Mouse (Mus musculus): ENCODE data around the gene Scgb1a1. TPM values are rescaled to one million over a fixed set of nuclear protein-coding genes. Genes with fewer than 3 reads are reported as not detected.

Scgb1a1 gene
- polyA plus RNA-seq, 1 experiment from 2014 or later = not detected

- H3K4me3 ChIP-seq = no peak overlapping the region
- ATAC-seq (ENCODE audit: low FRiP score, low read depth) = no peak
- no peak overlapping the region for H3K27ac ChIP-seq
- H3K27me3 ChIP-seq (replicated peaks) = no peaks in the 10 kb centered on the region
- H3K9ac ChIP-seq = no peak overlapping the region
- H3K4me1 ChIP-seq = no peaks in the 10 kb centered on the region
- H3K4me2 ChIP-seq (replicated peaks) = no peak overlapping the region
- no peaks in the 10 kb centered on the region for H3K9me3 ChIP-seq
- WGBS = 81% methylated on average over 7 of the region's 7 CpGs
- H3K36me3 ChIP-seq = no peaks in the 10 kb centered on the region
These were observed 40.4 kb downstream of the Scgb1a1 start for GRCm38 (mm10) chr19:9047207-9047945.

DNA sequence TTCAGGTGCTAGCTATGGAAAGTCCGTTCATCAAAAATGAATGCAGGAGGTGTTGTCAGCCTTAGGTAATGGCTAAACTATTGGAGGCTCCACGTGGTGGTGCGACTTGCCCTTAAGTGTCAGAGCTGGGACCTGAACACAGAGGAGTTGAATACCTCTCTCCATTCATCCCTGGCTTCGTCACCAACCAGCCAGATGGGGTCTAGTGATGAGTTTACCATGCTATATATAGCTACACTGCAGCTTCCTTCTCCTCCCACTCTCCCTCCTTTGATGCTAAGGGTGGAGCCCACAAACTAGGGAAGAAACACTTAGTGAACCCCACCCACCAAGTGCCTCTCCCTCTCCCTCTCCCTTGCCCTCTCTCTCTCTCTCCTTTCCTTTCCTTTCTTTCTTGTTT is 43.5 kb downstream of the Scgb1a1 start:
- no peaks in the 10 kb centered on the region for H3K4me1 ChIP-seq
- WGBS = 71% methylated on average over 4 of the region's 4 CpGs

DNA sequence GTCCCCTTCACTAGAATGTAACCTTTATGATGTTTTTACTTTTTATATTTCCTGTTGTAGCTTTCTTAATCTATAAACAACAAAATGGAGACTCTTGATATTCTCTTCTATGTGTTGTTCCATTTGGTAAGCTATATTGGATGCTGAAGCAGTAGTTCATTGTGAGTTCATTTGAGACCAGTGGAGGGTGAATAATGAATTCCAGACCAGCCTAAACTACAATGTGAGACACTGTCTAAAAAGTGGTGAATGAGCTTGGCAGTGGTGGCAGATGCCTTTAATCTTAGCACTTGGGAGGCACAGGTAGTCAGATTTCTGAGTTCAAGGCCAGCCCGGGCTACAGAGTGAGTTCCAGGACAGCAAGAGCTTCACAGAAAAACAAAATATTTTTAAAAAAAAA is 44.6 kb downstream of the Scgb1a1 start:
- no peak for ATAC-seq (ENCODE audit: low FRiP score, low read depth)
- H3K4me2 ChIP-seq (replicated peaks) = no peak overlapping the region
- no peak overlapping the region for H3K9ac ChIP-seq
- no peaks in the 10 kb centered on the region for H3K36me3 ChIP-seq
- H3K27ac ChIP-seq = no peak overlapping the region
- no peaks in the 10 kb centered on the region for H3K9me3 ChIP-seq
- no peaks in the 10 kb centered on the region for H3K27me3 ChIP-seq (replicated peaks)
- 90% methylated on average over 1 of the region's 1 CpGs for WGBS
- H3K4me3 ChIP-seq = no peak overlapping the region
- no peaks in the 10 kb centered on the region for H3K4me1 ChIP-seq

More for the DNA sequence above, 43.5 kb downstream of the Scgb1a1 start:
- H3K9me3 ChIP-seq = no peaks in the 10 kb centered on the region
- ATAC-seq (ENCODE audit: low FRiP score, low read depth) = no peak
- H3K4me2 ChIP-seq (replicated peaks) = no peak overlapping the region
- H3K4me3 ChIP-seq = no peak overlapping the region
- no peak overlapping the region for H3K9ac ChIP-seq
- H3K27me3 ChIP-seq (replicated peaks) = no peaks in the 10 kb centered on the region
- no peak overlapping the region for H3K27ac ChIP-seq
- no peaks in the 10 kb centered on the region for H3K36me3 ChIP-seq

- ATAC-seq (ENCODE audit: low FRiP score, low read depth) = no peak
- no peak overlapping the region for H3K4me2 ChIP-seq (replicated peaks)
- H3K9ac ChIP-seq = no peak overlapping the region
- no peaks in the 10 kb centered on the region for H3K27me3 ChIP-seq (replicated peaks)
- no peaks in the 10 kb centered on the region for H3K4me1 ChIP-seq
- no peak overlapping the region for H3K27ac ChIP-seq
- no peaks in the 10 kb centered on the region for H3K9me3 ChIP-seq
- H3K36me3 ChIP-seq = no peaks in the 10 kb centered on the region
- no peak overlapping the region for H3K4me3 ChIP-seq
These were observed 46.7 kb downstream of the Scgb1a1 start for GRCm38 (mm10) chr19:9041074-9041473.

GRCm38 (mm10) chr19:9040649-9041048 is 47.1 kb downstream of the Scgb1a1 start:
- Histone ChIP-seq H3K9ac (no peak overlapping the region), H3K27ac (no peak overlapping the region), H3K4me3 (no peak overlapping the region), H3K4me1 (no peaks in the 10 kb centered on the region), H3K9me3 (no peaks in the 10 kb centered on the region), H3K4me2 (replicated peaks) (no peak overlapping the region), H3K27me3 (replicated peaks) (no peaks in the 10 kb centered on the region), H3K36me3 (no peaks in the 10 kb centered on the region)
- WGBS = 85% methylated on average over 6 of the region's 6 CpGs
- ATAC-seq (ENCODE audit: low FRiP score, low read depth) = no peak

- 71% methylated on average over 7 of the region's 7 CpGs for WGBS
- no peaks in the 10 kb centered on the region for H3K4me1 ChIP-seq
- H3K9ac ChIP-seq = no peak overlapping the region
- H3K27me3 ChIP-seq (replicated peaks) = no peaks in the 10 kb centered on the region
- H3K27ac ChIP-seq = no peak overlapping the region
- H3K4me2 ChIP-seq (replicated peaks) = no peak overlapping the region
- H3K36me3 ChIP-seq = no peaks in the 10 kb centered on the region
- no peaks in the 10 kb centered on the region for H3K9me3 ChIP-seq
- no peak for ATAC-seq (ENCODE audit: low FRiP score, low read depth)
- H3K4me3 ChIP-seq = no peak overlapping the region
These were observed 47.8 kb downstream of the Scgb1a1 start for GRCm38 (mm10) chr19:9039928-9040327.

DNA sequence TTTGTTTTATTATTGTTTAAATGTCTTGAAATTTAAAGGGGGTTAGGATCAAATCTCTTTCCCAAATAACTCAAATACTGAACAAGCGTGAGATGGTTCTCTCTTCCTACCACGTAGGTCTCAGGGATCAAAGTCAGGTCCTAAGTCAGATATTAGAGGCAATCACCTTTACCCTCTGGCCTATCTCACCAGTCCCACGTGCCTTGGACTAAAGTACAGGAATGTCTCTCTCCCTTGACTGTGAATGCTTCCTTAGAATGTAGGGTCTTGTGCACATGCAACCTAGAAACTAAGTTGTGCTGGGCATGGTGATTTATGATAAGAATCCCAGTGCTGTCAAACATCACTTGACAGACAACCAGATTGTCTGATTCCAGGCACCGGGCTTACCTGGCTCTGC is 48.5 kb downstream of the Scgb1a1 start:
- Histone ChIP-seq H3K27me3 (replicated peaks) (no peaks in the 10 kb centered on the region), H3K9me3 (no peaks in the 10 kb centered on the region), H3K27ac (no peak overlapping the region), H3K4me3 (no peak overlapping the region), H3K4me2 (replicated peaks) (no peak overlapping the region), H3K36me3 (no peaks in the 10 kb centered on the region), H3K4me1 (no peaks in the 10 kb centered on the region), H3K9ac (no peak overlapping the region)
- 82% methylated on average over 4 of the region's 4 CpGs for WGBS
- no peak for ATAC-seq (ENCODE audit: low FRiP score, low read depth)

- Histone ChIP-seq H3K4me3 (no peak overlapping the region), H3K4me1 (no peaks in the 10 kb centered on the region), H3K4me2 (replicated peaks) (no peak overlapping the region), H3K27ac (no peak overlapping the region), H3K27me3 (replicated peaks) (no peaks in the 10 kb centered on the region), H3K9ac (no peak overlapping the region), H3K9me3 (no peaks in the 10 kb centered on the region), H3K36me3 (no peaks in the 10 kb centered on the region)
- no peak for ATAC-seq (ENCODE audit: low FRiP score, low read depth)
- WGBS = 71% methylated on average over 3 of the region's 3 CpGs
These were observed 49.6 kb downstream of the Scgb1a1 start for GRCm38 (mm10) chr19:9038136-9038535.

DNA sequence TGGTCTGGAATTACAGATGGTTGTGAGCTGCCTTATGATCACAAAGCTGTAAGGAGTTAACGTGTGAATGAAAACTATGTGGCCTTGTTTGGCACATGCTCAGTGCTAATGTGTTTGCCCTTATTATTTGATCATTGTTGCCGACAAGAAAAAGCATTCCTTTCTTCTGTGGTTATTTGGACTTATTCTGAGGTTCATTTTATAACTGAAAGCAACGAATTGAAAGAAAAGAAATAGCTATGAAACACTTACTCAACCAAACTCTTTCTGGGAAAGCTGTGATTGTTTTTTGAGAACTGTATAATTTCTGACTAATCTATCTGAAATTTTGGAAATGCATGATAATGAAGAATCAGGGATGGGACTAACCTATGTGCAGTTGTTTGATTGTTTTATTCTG is 52.7 kb downstream of the Scgb1a1 start:
- H3K4me1 ChIP-seq = no peaks in the 10 kb centered on the region
- WGBS = 81% methylated on average over 3 of the region's 3 CpGs
- ATAC-seq (ENCODE audit: low FRiP score, low read depth) = no peak

GRCm38 (mm10) chr19:9034480-9034879 is 53.3 kb downstream of the Scgb1a1 start:
- Histone ChIP-seq H3K27me3 (replicated peaks) (no peaks in the 10 kb centered on the region), H3K4me2 (replicated peaks) (no peak overlapping the region), H3K4me3 (no peak overlapping the region), H3K27ac (no peak overlapping the region), H3K36me3 (no peaks in the 10 kb centered on the region), H3K9me3 (no peaks in the 10 kb centered on the region), H3K4me1 (no peaks in the 10 kb centered on the region), H3K9ac (no peak overlapping the region)
- 84% methylated on average over 3 of the region's 3 CpGs for WGBS
- no peak for ATAC-seq (ENCODE audit: low FRiP score, low read depth)

More for the DNA sequence above, 52.7 kb downstream of the Scgb1a1 start:
- Histone ChIP-seq H3K4me3 (no peak overlapping the region), H3K9ac (no peak overlapping the region), H3K36me3 (no peaks in the 10 kb centered on the region), H3K27me3 (replicated peaks) (no peaks in the 10 kb centered on the region), H3K9me3 (no peaks in the 10 kb centered on the region), H3K27ac (no peak overlapping the region), H3K4me2 (replicated peaks) (no peak overlapping the region)

Other genes with a start within 250 kb of the Scgb1a1 start
- 203 and 211 TPM in 2 replicates for gene Gng3, start 248.8 kb downstream of the Scgb1a1 start, polyA plus RNA-seq (2016; fragmentation: Nextera tagmentation; extraction: Ambion mirVana)
- 0.47 and 0.56 TPM in 2 replicates for gene Lrrn4cl, start 237.2 kb downstream of the Scgb1a1 start, polyA plus RNA-seq (2016; fragmentation: Nextera tagmentation; extraction: Ambion mirVana)
- gene Ubxn1, start 216.5 kb downstream of the Scgb1a1 start, polyA plus RNA-seq (2016; fragmentation: Nextera tagmentation; extraction: Ambion mirVana) = 186 and 193 TPM in 2 replicates
- 62.2 and 66.0 TPM in 2 replicates for gene Uqcc3, start 207.0 kb downstream of the Scgb1a1 start, polyA plus RNA-seq (2016; fragmentation: Nextera tagmentation; extraction: Ambion mirVana)
- 63.3 and 89.5 TPM in 2 replicates for gene Lbhd1, start 204.2 kb downstream of the Scgb1a1 start, polyA plus RNA-seq (2016; fragmentation: Nextera tagmentation; extraction: Ambion mirVana)
- not detected in 2 replicates for gene Gm49403, start 204.0 kb downstream of the Scgb1a1 start, polyA plus RNA-seq (2016; fragmentation: Nextera tagmentation; extraction: Ambion mirVana)
- gene 1810009A15Rik, start 199.1 kb downstream of the Scgb1a1 start, polyA plus RNA-seq (2016; fragmentation: Nextera tagmentation; extraction: Ambion mirVana) = 82.0 and 98.5 TPM in 2 replicates
- not detected in 2 replicates for gene Gm49416, start 199.0 kb downstream of the Scgb1a1 start, polyA plus RNA-seq (2016; fragmentation: Nextera tagmentation; extraction: Ambion mirVana)
- 43.6 and 47.3 TPM in 2 replicates for gene Ints5, start 195.0 kb downstream of the Scgb1a1 start, polyA plus RNA-seq (2016; fragmentation: Nextera tagmentation; extraction: Ambion mirVana)
- 116 and 119 TPM in 2 replicates for gene Ganab, start 189.9 kb downstream of the Scgb1a1 start, polyA plus RNA-seq (2016; fragmentation: Nextera tagmentation; extraction: Ambion mirVana)
- 84.2 and 91.5 TPM in 2 replicates for gene B3gat3, start 167.6 kb downstream of the Scgb1a1 start, polyA plus RNA-seq (2016; fragmentation: Nextera tagmentation; extraction: Ambion mirVana)
- gene Rom1, start 158.6 kb downstream of the Scgb1a1 start, polyA plus RNA-seq (2016; fragmentation: Nextera tagmentation; extraction: Ambion mirVana) = 2.1 and 2.3 TPM in 2 replicates
- 14.1 and 14.3 TPM in 2 replicates for gene Eml3, start 158.4 kb downstream of the Scgb1a1 start, polyA plus RNA-seq (2016; fragmentation: Nextera tagmentation; extraction: Ambion mirVana)
- gene Mta2, start 146.1 kb downstream of the Scgb1a1 start, polyA plus RNA-seq (2016; fragmentation: Nextera tagmentation; extraction: Ambion mirVana) = 175 and 177 TPM in 2 replicates
- 32.5 and 34.6 TPM in 2 replicates for gene Tut1, start 134.1 kb downstream of the Scgb1a1 start, polyA plus RNA-seq (2016; fragmentation: Nextera tagmentation; extraction: Ambion mirVana)
- 360 and 361 TPM in 2 replicates for gene Eef1g, start 120.9 kb downstream of the Scgb1a1 start, polyA plus RNA-seq (2016; fragmentation: Nextera tagmentation; extraction: Ambion mirVana)
- gene Ahnak, start 98.7 kb downstream of the Scgb1a1 start, polyA plus RNA-seq (2016; fragmentation: Nextera tagmentation; extraction: Ambion mirVana) = 5.0 and 6.3 TPM in 2 replicates
- gene Asrgl1, start 47.7 kb upstream of the Scgb1a1 start, polyA plus RNA-seq (2016; fragmentation: Nextera tagmentation; extraction: Ambion mirVana) = 15.9 and 16.5 TPM in 2 replicates